Mouse (Mus musculus): ENCODE data around the gene Rab31.

DNA sequence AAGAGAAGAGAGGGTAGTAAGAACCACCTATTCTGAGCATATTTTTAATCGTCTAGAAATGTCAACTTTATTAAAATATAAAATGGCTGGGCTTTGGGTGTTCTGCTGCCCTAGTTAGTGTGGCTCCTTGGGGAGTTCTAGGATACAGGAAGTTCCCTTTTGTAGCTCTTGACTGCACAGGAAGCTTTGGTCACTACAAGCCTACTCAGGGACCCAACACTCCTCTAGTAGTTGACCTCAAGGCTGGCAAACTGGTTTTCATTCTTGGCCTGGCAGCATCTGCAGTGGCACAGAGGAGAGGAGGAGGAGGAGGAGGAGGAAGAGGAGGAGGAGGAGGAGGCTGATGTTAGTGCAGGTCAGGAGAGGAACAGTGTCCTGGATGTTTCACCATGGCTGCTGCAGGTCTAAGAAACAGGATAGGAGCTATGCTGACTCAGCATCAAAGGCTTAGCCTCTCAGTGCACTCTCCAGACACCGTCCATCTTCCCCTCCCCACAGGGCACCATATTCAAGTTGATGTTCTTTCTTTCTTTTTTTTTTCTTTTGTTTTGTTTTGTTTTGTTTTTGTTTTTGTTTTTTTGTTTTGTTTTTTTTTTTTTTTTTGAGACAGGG is 91.6 kb downstream of the Rab31 start:
- TF ChIP-seq POLR2A (IDR thresholded peaks at IDR 0.05; ENCODE audit: borderline replicate concordance, extremely low read depth, insufficient read depth, insufficient read length, poor library complexity, severe bottlenecking) = no peak
- TF ChIP-seq CTCF (IDR thresholded peaks at IDR 0.05; ENCODE audit: borderline replicate concordance, extremely low read depth, insufficient read depth, insufficient read length) = no peak

Measured in brain, embryonic 14.5 days (tissue).